Mouse (Mus musculus): ENCODE results near the gene Hydin.

DNA sequence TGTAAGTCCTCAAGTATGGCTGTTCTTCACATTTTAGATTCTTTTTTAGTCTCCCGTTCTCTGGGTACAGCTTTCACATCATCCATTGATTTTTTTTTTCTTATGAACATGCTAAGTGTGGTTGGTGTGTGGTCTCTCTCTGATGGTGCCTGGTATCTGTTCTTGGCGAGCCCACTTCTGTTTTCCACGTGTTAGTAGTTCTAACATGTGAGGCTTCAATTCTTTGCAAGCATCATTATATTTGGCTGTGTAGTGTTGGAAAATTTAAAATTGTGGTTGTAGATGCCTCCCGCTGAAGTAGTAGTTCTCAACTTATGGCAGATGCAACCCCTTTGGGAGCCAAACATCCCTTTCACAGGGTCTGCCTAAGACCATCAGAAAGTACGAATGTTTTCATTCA is 85.1 kb downstream of the Hydin start:
- no peak for TF ChIP-seq GABPA (IDR thresholded peaks at IDR 0.05; ENCODE audit: insufficient replicate concordance, low read depth, low read length)
- no peak for TF ChIP-seq ZKSCAN1 (IDR thresholded peaks at IDR 0.05; ENCODE audit: borderline replicate concordance, low read depth, low read length)
- TF ChIP-seq ZC3H11A (IDR thresholded peaks at IDR 0.05; ENCODE audit: low read depth, low read length) = no peak
- TF ChIP-seq POLR2A (IDR thresholded peaks at IDR 0.05; ENCODE audit: low read depth, low read length) = no peak
- 0 out of 2 replicates have a peak, but pooled peaks have one; percentile 16 for TF ChIP-seq ETS1 (conservative IDR thresholded peaks at IDR 0.05; ENCODE audit: low read depth, low read length)
- TF ChIP-seq CTCF (conservative IDR thresholded peaks at IDR 0.05 in 1 of 2, IDR thresholded peaks at IDR 0.05 in 1 of 2; ENCODE audit: low read depth in 2 of 2, low read length in 2 of 2) = no peak
- no peak for TF ChIP-seq CHD2 (IDR thresholded peaks at IDR 0.05; ENCODE audit: low read length)

Measured in CH12.LX (cell line).